In genomic region chr16:16539396-16539795, GRCm38 (mm10) we compare ENCODE assay signal across 6 mouse cellular contexts.
DNase-seq lines count a peak whose midpoint lies in the region; TF ChIP-seq lines count a peak whose summit lies in the region.
"Not testable (repeated sequence)": the region's sequence is repeated elsewhere in the genome, so short reads cannot be mapped to it uniquely, and the experiment has no call there.

No protein-coding gene starts in this region.

- TF ChIP-seq CTCF in cerebellum, adult 2 months (IDR thresholded peaks at IDR 0.05; ENCODE audit: borderline replicate concordance, insufficient read depth, low read depth, low read length) = not testable (repeated sequence)

- DNase-seq in brain, adult 2 months (ENCODE audit: low read depth, low spot score) = peak; percentile 63
- DNase-seq in cerebellum, adult 11-12 months = peak; percentile 64
- peak; percentile 71 to 81 for DNase-seq in cerebellum, adult 2 months
- DNase-seq in cerebellum, adult 9-10 months = peak; percentile 69
- peak; percentile 71 to 76 for DNase-seq in cerebellum, postnatal 25 days
- DNase-seq in heart, adult 11 months = peak; percentile 84

- not testable (repeated sequence) for H3K27ac ChIP-seq in cerebellum, adult 2 months (ENCODE audit: insufficient read depth, low read length)

- 5% methylated on average over 2 of the region's 2 CpGs for WGBS in cerebellum, adult 2 months

- not testable (repeated sequence) for TF ChIP-seq POLR2A in cerebellum, adult 2 months (IDR thresholded peaks at IDR 0.05; ENCODE audit: borderline replicate concordance, insufficient read depth, low read length)

- H3K4me1 ChIP-seq in cerebellum, adult 2 months (ENCODE audit: control insufficient read depth, insufficient read depth, low read length) = peaks cover 20% of the 10 kb centered on the region; the same call in 1 of the 2 replicates

- H3K27me3 ChIP-seq in cerebellum, adult 2 months (ENCODE audit: control insufficient read depth, insufficient read depth, low read length) = not testable (repeated sequence)

- H3K4me3 ChIP-seq in cerebellum, adult 2 months (replicated peaks; ENCODE audit: insufficient read depth, low read depth, low read length) = not testable (repeated sequence)
